Mouse (Mus musculus): ENCODE results near the gene Fmnl3.

GRCm38 (mm10) chr15:99382893-99383292 is 12.6 kb upstream of the Fmnl3 start:
- no peak for TF ChIP-seq CTCF (IDR thresholded peaks at IDR 0.05; ENCODE audit: insufficient read depth, low read depth, low read length)
- TF ChIP-seq POLR2A (IDR thresholded peaks at IDR 0.05; ENCODE audit: insufficient read depth, low read depth, low read length): no peak
